ENCODE assay signal across 9 mouse cellular contexts in genomic region chr1:152368311-152369088, GRCm38 (mm10). TPM values are rescaled to one million over a fixed set of nuclear protein-coding genes. Genes with fewer than 3 reads are reported as not detected.
DNase-seq lines count a peak whose midpoint lies in the region; ATAC-seq and TF ChIP-seq lines count a peak whose summit lies in the region.
"Had no signal": no experiment of that assay in that cellular context is flagged by ENCODE, and none has a peak within 500 bp of the region (broad histone marks: within the 10 kb centered on the region; RNA-seq: fewer than 3 reads in every experiment).

No protein-coding gene starts in this region.

- TF ChIP-seq CTCF in lung, postnatal 0 days (IDR thresholded peaks at IDR 0.05) = peak; percentile 42
- TF ChIP-seq CTCF in lung, adult 2 months (IDR thresholded peaks at IDR 0.05; ENCODE audit: insufficient read depth, low read length) = no peak
- TF ChIP-seq CTCF in intestine, postnatal 0 days (IDR thresholded peaks at IDR 0.05; ENCODE audit: low read depth) = peak; percentile 41; the same call in 1 of the 2 replicates

- H3K4me1 ChIP-seq in forebrain, embryonic 13.5 days = peaks cover 6% of the 10 kb centered on the region; the same call in 1 of the 2 replicates
- H3K4me1 ChIP-seq in forebrain, embryonic 12.5 days = peaks cover 5% of the 10 kb centered on the region
- no peaks in the 10 kb centered on the region; the same call in 1 of the 2 replicates for H3K4me1 ChIP-seq in lung, postnatal 0 days (ENCODE audit: insufficient read depth, low read depth, low read length)
- no peaks in the 10 kb centered on the region; the same call in 1 of the 2 replicates for H3K4me1 ChIP-seq in lung, adult 2 months (ENCODE audit: control insufficient read depth, insufficient read depth, low read length)
- no peaks in the 10 kb centered on the region for H3K4me1 ChIP-seq in intestine, postnatal 0 days (replicated peaks; ENCODE audit: control insufficient read depth, insufficient read depth, low read length)
- H3K4me1 ChIP-seq in stomach, embryonic 16.5 days (ENCODE audit: control insufficient read depth, insufficient read depth, low read length) = peaks cover 8% of the 10 kb centered on the region; the same call in 1 of the 2 replicates
- H3K4me1 ChIP-seq: liver, embryonic 13.5 days had no signal

- H3K27me3 ChIP-seq in forebrain, embryonic 13.5 days = no peaks in the 10 kb centered on the region
- H3K27me3 ChIP-seq in forebrain, embryonic 12.5 days = no peaks in the 10 kb centered on the region
- H3K27me3 ChIP-seq in lung, postnatal 0 days (replicated peaks; ENCODE audit: insufficient read depth, low read length) = no peaks in the 10 kb centered on the region
- no peaks in the 10 kb centered on the region for H3K27me3 ChIP-seq in intestine, postnatal 0 days (replicated peaks; ENCODE audit: control insufficient read depth, insufficient read depth, low read length)
- no peaks in the 10 kb centered on the region for H3K27me3 ChIP-seq in stomach, embryonic 16.5 days (ENCODE audit: control insufficient read depth, insufficient read depth, low read length)
- H3K27me3 ChIP-seq: liver, embryonic 13.5 days had no signal

- no peaks in the 10 kb centered on the region for H3K9me3 ChIP-seq in forebrain, embryonic 13.5 days (replicated peaks)
- no peaks in the 10 kb centered on the region for H3K9me3 ChIP-seq in forebrain, embryonic 12.5 days
- H3K9me3 ChIP-seq in lung, postnatal 0 days (ENCODE audit: low read length) = no peaks in the 10 kb centered on the region
- H3K9me3 ChIP-seq in intestine, postnatal 0 days (ENCODE audit: control insufficient read depth) = no peaks in the 10 kb centered on the region
- H3K9me3 ChIP-seq in stomach, embryonic 16.5 days (replicated peaks; ENCODE audit: control insufficient read depth, low read length) = no peaks in the 10 kb centered on the region
- H3K9me3 ChIP-seq: liver, embryonic 13.5 days had no signal

- H3K27ac ChIP-seq in forebrain, embryonic 13.5 days = no peak overlapping the region
- no peak overlapping the region for H3K27ac ChIP-seq in forebrain, embryonic 12.5 days
- no peak overlapping the region for H3K27ac ChIP-seq in lung, postnatal 0 days (ENCODE audit: low read length)
- no peak overlapping the region for H3K27ac ChIP-seq in intestine, postnatal 0 days (ENCODE audit: low read depth, low read length)
- H3K27ac ChIP-seq in stomach, embryonic 16.5 days (ENCODE audit: low read length) = no peak overlapping the region
- H3K27ac ChIP-seq: liver, embryonic 13.5 days had no signal

- H3K36me3 ChIP-seq in forebrain, embryonic 13.5 days (ENCODE audit: poor library complexity, severe bottlenecking) = peaks cover 7% of the 10 kb centered on the region; the same call in 1 of the 2 replicates
- no peaks in the 10 kb centered on the region; the same call in 1 of the 2 replicates for H3K36me3 ChIP-seq in forebrain, embryonic 12.5 days (replicated peaks)
- H3K36me3 ChIP-seq in lung, postnatal 0 days (ENCODE audit: insufficient read depth, low read length) = no peaks in the 10 kb centered on the region
- peaks cover 13% of the 10 kb centered on the region for H3K36me3 ChIP-seq in intestine, postnatal 0 days (ENCODE audit: control insufficient read depth, insufficient read depth)
- H3K36me3 ChIP-seq in stomach, embryonic 16.5 days (ENCODE audit: control insufficient read depth, insufficient read depth, low read length) = no peaks in the 10 kb centered on the region

- no peak overlapping the region for H3K9ac ChIP-seq in forebrain, embryonic 13.5 days
- no peak overlapping the region for H3K9ac ChIP-seq in forebrain, embryonic 12.5 days
- no peak overlapping the region for H3K9ac ChIP-seq in lung, postnatal 0 days (replicated peaks; ENCODE audit: low read depth)
- H3K9ac ChIP-seq in intestine, postnatal 0 days (ENCODE audit: low read depth, low read length) = no peak overlapping the region
- H3K9ac ChIP-seq in stomach, embryonic 16.5 days (ENCODE audit: low read length) = no peak overlapping the region
- H3K9ac ChIP-seq: liver, embryonic 13.5 days had no signal

- ATAC-seq in forebrain, embryonic 13.5 days = peak; percentile 19; the same call in 1 of the 2 replicates
- ATAC-seq in forebrain, embryonic 12.5 days (ENCODE audit: low FRiP score) = no peak
- ATAC-seq in lung, postnatal 0 days = peak; percentile 28
- no peak for ATAC-seq in intestine, postnatal 0 days
- ATAC-seq in stomach, embryonic 16.5 days (ENCODE audit: insufficient read depth, low FRiP score) = peak; percentile 47; the same call in 1 of the 2 replicates
- ATAC-seq in megakaryocyte progenitor cell, adult 5-6 weeks (replicated peaks; ENCODE audit: poor library complexity) = no peak

- no peak for TF ChIP-seq POLR2A in lung, adult 2 months (IDR thresholded peaks at IDR 0.05; ENCODE audit: borderline replicate concordance, extremely low read depth, low read depth, low read length)

- TF ChIP-seq EP300 in lung, postnatal 0 days (IDR thresholded peaks at IDR 0.05) = no peak

- DNase-seq in lung, postnatal 0 days (ENCODE audit: low spot score) = peak; percentile 23
- no peak for DNase-seq in lung, adult 2 months
- DNase-seq in urinary bladder, postnatal 10 days (ENCODE audit: low spot score) = no peak
- DNase-seq: liver, embryonic 13.5 days had no signal

- no peak overlapping the region for H3K4me2 ChIP-seq in forebrain, embryonic 13.5 days
- H3K4me2 ChIP-seq in forebrain, embryonic 12.5 days = no peak overlapping the region
- H3K4me2 ChIP-seq in lung, postnatal 0 days (replicated peaks; ENCODE audit: low read depth, low read length) = no peak overlapping the region; the same call in 1 of the 2 replicates
- no peak overlapping the region for H3K4me2 ChIP-seq in intestine, postnatal 0 days (replicated peaks; ENCODE audit: low read depth)
- peak overlapping the region; percentile 13; the same call in 1 of the 2 replicates for H3K4me2 ChIP-seq in stomach, embryonic 16.5 days (ENCODE audit: low read depth, low read length)
- H3K4me2 ChIP-seq: liver, embryonic 13.5 days had no signal

- no peak overlapping the region for H3K4me3 ChIP-seq in forebrain, embryonic 13.5 days
- no peak overlapping the region for H3K4me3 ChIP-seq in forebrain, embryonic 12.5 days (replicated peaks)
- H3K4me3 ChIP-seq in lung, postnatal 0 days (ENCODE audit: low read depth, low read length) = no peak overlapping the region
- no peak overlapping the region for H3K4me3 ChIP-seq in lung, adult 2 months (replicated peaks; ENCODE audit: extremely low read depth, low read depth, low read length)
- no peak overlapping the region for H3K4me3 ChIP-seq in intestine, postnatal 0 days (ENCODE audit: low read depth, low read length)
- no peak overlapping the region for H3K4me3 ChIP-seq in stomach, embryonic 16.5 days (replicated peaks; ENCODE audit: low read length)
- H3K4me3 ChIP-seq: liver, embryonic 13.5 days had no signal

- 50% methylated on average over 13 of the region's 13 CpGs for whole genome bisulfite sequencing in forebrain, embryonic 13.5 days
- 46% methylated on average over 13 of the region's 13 CpGs for WGBS in forebrain, embryonic 12.5 days
- 45% methylated on average over 13 of the region's 13 CpGs for WGBS in lung, postnatal 0 days
- 45% methylated on average over 13 of the region's 13 CpGs for WGBS in lung, adult 2 months
- 52% methylated on average over 13 of the region's 13 CpGs for WGBS in intestine, postnatal 0 days
- 47% methylated on average over 13 of the region's 13 CpGs for WGBS in stomach, embryonic 16.5 days

RNA-seq across cellular contexts. Expression of gene Tsen15, which starts 18.0 kb away (rescaled TPM):
- 54.2 and 57.2 TPM in 2 replicates for polyA plus RNA-seq in forebrain, embryonic 13.5 days (2015; fragmentation: Nextera tagmentation; extraction: Ambion mirVana)
- 52.0 and 57.4 TPM in 2 replicates for polyA plus RNA-seq in forebrain, embryonic 12.5 days (2016; fragmentation: Nextera tagmentation; extraction: Ambion mirVana)
- polyA plus RNA-seq in lung, postnatal 0 days (2015; fragmentation: Nextera tagmentation; extraction: Ambion mirVana) = 35.9 and 36.6 TPM in 2 replicates
- 10.6 and 12.7 TPM in 2 replicates for polyA plus RNA-seq in lung, adult 2 months (2012; rRNA removed)
- polyA plus RNA-seq in intestine, postnatal 0 days (2015; fragmentation: Nextera tagmentation; extraction: Ambion mirVana) = 24.6 and 26.6 TPM in 2 replicates
- 54.3 and 62.3 TPM in 2 replicates for polyA plus RNA-seq in stomach, embryonic 16.5 days (2015; fragmentation: Nextera tagmentation; extraction: Ambion mirVana)
- total RNA-seq in megakaryocyte progenitor cell, adult 5-6 weeks (2015) = 55.4 and 57.3 TPM in 2 replicates
- 34.7 and 40.1 TPM in 2 replicates for total RNA-seq in megakaryocyte progenitor cell, adult 5-6 weeks (2017)

RNA-seq across cellular contexts. Expression of gene Colgalt2, which starts 31.1 kb away (rescaled TPM):
- polyA plus RNA-seq in forebrain, embryonic 13.5 days (2015; fragmentation: Nextera tagmentation; extraction: Ambion mirVana) = 1.3 and 1.5 TPM in 2 replicates
- polyA plus RNA-seq in forebrain, embryonic 12.5 days (2016; fragmentation: Nextera tagmentation; extraction: Ambion mirVana) = 1.5 and 2.1 TPM in 2 replicates
- 3.3 and 3.6 TPM in 2 replicates for polyA plus RNA-seq in lung, postnatal 0 days (2015; fragmentation: Nextera tagmentation; extraction: Ambion mirVana)
- polyA plus RNA-seq in lung, adult 2 months (2012; rRNA removed) = 12.8 and 17.3 TPM in 2 replicates
- polyA plus RNA-seq in intestine, postnatal 0 days (2015; fragmentation: Nextera tagmentation; extraction: Ambion mirVana) = 0.44 and 0.56 TPM in 2 replicates
- polyA plus RNA-seq in stomach, embryonic 16.5 days (2015; fragmentation: Nextera tagmentation; extraction: Ambion mirVana) = 1.0 and 1.5 TPM in 2 replicates
- not detected in 2 replicates for total RNA-seq in megakaryocyte progenitor cell, adult 5-6 weeks (2015)
- not detected in 2 replicates for total RNA-seq in megakaryocyte progenitor cell, adult 5-6 weeks (2017)

Comparison
In these comparisons a context has a peak if more than half of its experiments do, and no peak if none do; other contexts are left out.
1. ATAC-seq: peak in forebrain, embryonic 13.5 days (single experiment), lung, postnatal 0 days (single experiment) and stomach, embryonic 16.5 days (single experiment); none in forebrain, embryonic 12.5 days (single experiment), intestine, postnatal 0 days (single experiment) and megakaryocyte progenitor cell, adult 5-6 weeks (single experiment).